Mouse (Mus musculus): ENCODE results near the gene Pla2g4a. TPM values are rescaled to one million over a fixed set of nuclear protein-coding genes. Genes with fewer than 3 reads are reported as not detected.
"Not testable (repeated sequence)": the region's sequence is repeated elsewhere in the genome, so short reads cannot be mapped to it uniquely, and the experiment has no call there.

Pla2g4a gene
- polyA plus RNA-seq, 1 experiment from 2014 or later, result 45.6 TPM

- ATAC-seq (ENCODE audit: insufficient read depth, low FRiP score), result no peak
- H3K4me3 ChIP-seq (replicated peaks; ENCODE audit: low read length), result no peak overlapping the region
Observed at GRCm38 (mm10) chr1:149943611-149944010, 17.5 kb downstream of the Pla2g4a start.

GRCm38 (mm10) chr1:149940301-149940700 lies 20.8 kb downstream of the Pla2g4a start:
- Histone ChIP-seq H3K4me2 (ENCODE audit: low read depth, low read length) (no peak overlapping the region), H3K9me3 (replicated peaks; ENCODE audit: control insufficient read depth, low read length) (no peaks in the 10 kb centered on the region), H3K27ac (ENCODE audit: low read length) (no peak overlapping the region), H3K36me3 (ENCODE audit: control insufficient read depth, insufficient read depth, low read length) (no peaks in the 10 kb centered on the region), H3K4me1 (ENCODE audit: control insufficient read depth, insufficient read depth, low read length) (no peaks in the 10 kb centered on the region), H3K27me3 (ENCODE audit: control insufficient read depth, insufficient read depth, low read length) (no peaks in the 10 kb centered on the region), H3K4me3 (replicated peaks; ENCODE audit: low read length) (no peak overlapping the region), H3K9ac (ENCODE audit: low read length) (no peak overlapping the region)
- ATAC-seq (ENCODE audit: insufficient read depth, low FRiP score), result no peak
- 78% methylated on average over 1 of the region's 1 CpGs for WGBS

More at GRCm38 (mm10) chr1:149943611-149944010, 17.5 kb downstream of the Pla2g4a start:
- H3K4me1 ChIP-seq (ENCODE audit: control insufficient read depth, insufficient read depth, low read length), result no peaks in the 10 kb centered on the region
- H3K27ac ChIP-seq (ENCODE audit: low read length), result no peak overlapping the region
- no peak overlapping the region for H3K4me2 ChIP-seq (ENCODE audit: low read depth, low read length)
- no peaks in the 10 kb centered on the region for H3K36me3 ChIP-seq (ENCODE audit: control insufficient read depth, insufficient read depth, low read length)
- no peak overlapping the region for H3K9ac ChIP-seq (ENCODE audit: low read length)
- no peaks in the 10 kb centered on the region for H3K27me3 ChIP-seq (ENCODE audit: control insufficient read depth, insufficient read depth, low read length)
- H3K9me3 ChIP-seq (replicated peaks; ENCODE audit: control insufficient read depth, low read length), result no peaks in the 10 kb centered on the region
- 52% methylated on average over 2 of the region's 2 CpGs for whole genome bisulfite sequencing

DNA sequence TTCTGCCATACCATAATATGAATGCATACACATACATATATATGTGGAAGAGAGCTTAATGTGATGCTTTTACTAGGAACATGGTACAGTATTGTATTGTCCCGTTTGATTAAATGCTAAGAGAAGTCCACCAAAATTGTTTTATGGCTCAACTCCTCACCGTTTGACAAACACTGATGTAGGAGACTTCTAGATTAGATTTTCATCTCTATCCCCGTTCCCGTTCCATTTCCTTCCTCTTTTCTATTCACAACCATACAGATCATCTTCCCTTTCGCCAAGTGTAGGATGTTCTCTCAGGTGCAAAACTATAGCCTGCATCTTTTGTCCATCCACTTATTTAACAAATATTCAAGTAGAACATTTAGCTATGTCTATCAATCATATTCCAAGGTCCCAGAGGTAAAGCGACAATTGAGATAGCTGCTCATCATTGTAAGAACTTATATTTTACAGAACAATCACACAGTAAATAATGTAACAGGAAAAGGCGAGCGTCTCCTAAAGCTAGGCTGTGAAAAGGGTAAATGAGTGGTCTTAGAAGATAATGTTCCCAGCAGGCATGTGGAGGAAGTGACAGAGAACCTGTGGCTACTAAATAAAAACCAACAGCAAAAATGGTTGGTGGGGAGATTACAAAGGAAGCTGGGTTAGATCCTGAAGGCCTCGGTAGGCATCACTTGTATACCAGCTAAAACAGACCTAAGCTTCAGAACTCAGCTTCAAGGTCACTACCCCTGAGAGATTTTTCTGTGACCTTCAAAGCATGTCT lies 21.6 kb downstream of the Pla2g4a start:
- H3K4me2 ChIP-seq (ENCODE audit: low read depth, low read length), result no peak overlapping the region
- no peak overlapping the region for H3K9ac ChIP-seq (ENCODE audit: low read length)
- no peak overlapping the region for H3K27ac ChIP-seq (ENCODE audit: low read length)
- no peaks in the 10 kb centered on the region for H3K36me3 ChIP-seq (ENCODE audit: control insufficient read depth, insufficient read depth, low read length)
- no peaks in the 10 kb centered on the region for H3K4me1 ChIP-seq (ENCODE audit: control insufficient read depth, insufficient read depth, low read length)
- H3K9me3 ChIP-seq (replicated peaks; ENCODE audit: control insufficient read depth, low read length), result no peaks in the 10 kb centered on the region
- no peaks in the 10 kb centered on the region for H3K27me3 ChIP-seq (ENCODE audit: control insufficient read depth, insufficient read depth, low read length)
- WGBS, result 80% methylated on average over 9 of the region's 9 CpGs
- no peak for ATAC-seq (ENCODE audit: insufficient read depth, low FRiP score)
- H3K4me3 ChIP-seq (replicated peaks; ENCODE audit: low read length), result no peak overlapping the region

DNA sequence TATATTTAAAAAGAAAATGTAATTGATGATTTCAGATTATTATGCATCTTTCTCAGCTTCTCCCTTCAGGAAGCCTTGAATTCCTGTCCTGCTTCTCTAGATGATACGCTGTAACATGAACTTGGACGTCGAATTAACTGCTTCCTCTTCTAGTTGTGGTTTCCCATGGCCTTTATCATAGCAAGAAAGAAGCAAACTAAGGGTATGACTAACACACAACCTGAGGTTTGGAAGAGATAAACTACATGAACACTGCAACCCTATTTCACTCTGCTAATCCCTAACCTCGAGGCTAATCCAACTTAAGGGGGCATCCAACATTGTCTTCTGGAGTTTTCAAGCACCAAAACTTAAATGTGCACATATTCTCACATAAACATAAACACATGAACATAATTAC lies 23.3 kb downstream of the Pla2g4a start:
- no peaks in the 10 kb centered on the region for H3K9me3 ChIP-seq (replicated peaks; ENCODE audit: control insufficient read depth, low read length)
- H3K4me3 ChIP-seq (replicated peaks; ENCODE audit: low read length), result no peak overlapping the region
- no peaks in the 10 kb centered on the region for H3K36me3 ChIP-seq (ENCODE audit: control insufficient read depth, insufficient read depth, low read length)
- no peak overlapping the region for H3K4me2 ChIP-seq (ENCODE audit: low read depth, low read length)
- no peak overlapping the region for H3K27ac ChIP-seq (ENCODE audit: low read length)
- 82% methylated on average over 4 of the region's 4 CpGs for WGBS
- H3K4me1 ChIP-seq (ENCODE audit: control insufficient read depth, insufficient read depth, low read length), result no peaks in the 10 kb centered on the region
- H3K27me3 ChIP-seq (ENCODE audit: control insufficient read depth, insufficient read depth, low read length), result no peaks in the 10 kb centered on the region
- ATAC-seq (ENCODE audit: insufficient read depth, low FRiP score), result no peak
- H3K9ac ChIP-seq (ENCODE audit: low read length), result no peak overlapping the region

DNA sequence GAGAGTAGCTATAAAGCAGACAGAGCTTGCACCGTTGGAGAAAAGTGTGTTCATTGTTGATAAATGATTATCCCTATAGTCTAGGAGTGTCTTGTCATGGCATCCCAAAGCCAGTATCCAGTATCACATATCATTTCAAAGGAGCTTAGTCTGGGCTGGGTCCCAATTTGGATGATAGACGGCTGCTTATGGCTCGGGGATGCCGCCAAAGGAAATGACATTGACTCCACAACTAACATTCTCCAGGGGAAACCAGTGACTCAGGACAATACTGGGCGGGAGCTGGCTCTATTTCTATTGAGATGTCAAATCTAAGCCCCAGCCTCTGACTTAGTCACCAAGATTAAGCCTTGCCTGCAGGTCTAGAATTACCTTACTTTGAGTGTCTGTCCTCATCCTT lies 31.9 kb downstream of the Pla2g4a start:
- no peaks in the 10 kb centered on the region for H3K27me3 ChIP-seq (ENCODE audit: control insufficient read depth, insufficient read depth, low read length)
- H3K27ac ChIP-seq (ENCODE audit: low read length), result no peak overlapping the region
- ATAC-seq (ENCODE audit: insufficient read depth, low FRiP score), result no peak
- H3K4me1 ChIP-seq (ENCODE audit: control insufficient read depth, insufficient read depth, low read length), result no peaks in the 10 kb centered on the region
- H3K4me3 ChIP-seq (replicated peaks; ENCODE audit: low read length), result no peak overlapping the region
- no peaks in the 10 kb centered on the region for H3K9me3 ChIP-seq (replicated peaks; ENCODE audit: control insufficient read depth, low read length)
- H3K36me3 ChIP-seq (ENCODE audit: control insufficient read depth, insufficient read depth, low read length), result no peaks in the 10 kb centered on the region
- 66% methylated on average over 5 of the region's 5 CpGs for WGBS
- H3K9ac ChIP-seq (ENCODE audit: low read length), result no peak overlapping the region
- no peak overlapping the region for H3K4me2 ChIP-seq (ENCODE audit: low read depth, low read length)

DNA sequence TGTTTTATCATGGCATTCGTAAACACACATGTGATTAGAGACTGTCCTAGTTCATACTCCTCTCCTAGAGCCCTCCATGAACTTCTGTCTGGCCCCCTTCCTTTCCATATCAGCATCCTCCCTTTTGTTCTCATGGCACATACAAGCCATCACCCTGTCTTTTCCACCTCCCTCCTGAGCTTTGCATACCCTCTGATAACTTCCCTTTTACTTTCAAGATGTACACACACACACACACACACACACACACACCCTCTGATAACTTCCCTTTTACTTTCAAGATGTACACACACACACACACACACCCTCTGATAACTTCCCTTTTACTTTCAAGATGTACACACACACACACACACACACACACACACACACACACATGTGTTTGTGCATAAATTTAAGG lies 37.4 kb downstream of the Pla2g4a start:
- H3K9ac ChIP-seq (ENCODE audit: low read length); H3K9me3 ChIP-seq (replicated peaks; ENCODE audit: control insufficient read depth, low read length); H3K36me3 ChIP-seq (ENCODE audit: control insufficient read depth, insufficient read depth, low read length); H3K27me3 ChIP-seq (ENCODE audit: control insufficient read depth, insufficient read depth, low read length); ATAC-seq (ENCODE audit: insufficient read depth, low FRiP score); H3K4me2 ChIP-seq (ENCODE audit: low read depth, low read length); H3K4me1 ChIP-seq (ENCODE audit: control insufficient read depth, insufficient read depth, low read length); H3K4me3 ChIP-seq (replicated peaks; ENCODE audit: low read length): not testable (repeated sequence)
- H3K27ac ChIP-seq (ENCODE audit: low read length), result peak overlapping the region; percentile 42
- WGBS, result 85% methylated on average over 1 of the region's 1 CpGs

- Histone ChIP-seq H3K9me3 (replicated peaks; ENCODE audit: control insufficient read depth, low read length) (no peaks in the 10 kb centered on the region), H3K27me3 (ENCODE audit: control insufficient read depth, insufficient read depth, low read length) (no peaks in the 10 kb centered on the region), H3K36me3 (ENCODE audit: control insufficient read depth, insufficient read depth, low read length) (no peaks in the 10 kb centered on the region), H3K4me2 (ENCODE audit: low read depth, low read length) (peak overlapping the region; percentile 5; the same call in 1 of the 2 replicates), H3K9ac (ENCODE audit: low read length) (no peak overlapping the region), H3K27ac (ENCODE audit: low read length) (peak overlapping the region; percentile 54), H3K4me1 (ENCODE audit: control insufficient read depth, insufficient read depth, low read length) (no peaks in the 10 kb centered on the region), H3K4me3 (replicated peaks; ENCODE audit: low read length) (peak overlapping the region; percentile 12; the same call in 1 of the 2 replicates)
- WGBS, result 53% methylated on average over 1 of the region's 1 CpGs
- ATAC-seq (ENCODE audit: insufficient read depth, low FRiP score), result peak; percentile 71; the same call in 1 of the 2 replicates
Observed at GRCm38 (mm10) chr1:149922219-149922618, 38.9 kb downstream of the Pla2g4a start.

DNA sequence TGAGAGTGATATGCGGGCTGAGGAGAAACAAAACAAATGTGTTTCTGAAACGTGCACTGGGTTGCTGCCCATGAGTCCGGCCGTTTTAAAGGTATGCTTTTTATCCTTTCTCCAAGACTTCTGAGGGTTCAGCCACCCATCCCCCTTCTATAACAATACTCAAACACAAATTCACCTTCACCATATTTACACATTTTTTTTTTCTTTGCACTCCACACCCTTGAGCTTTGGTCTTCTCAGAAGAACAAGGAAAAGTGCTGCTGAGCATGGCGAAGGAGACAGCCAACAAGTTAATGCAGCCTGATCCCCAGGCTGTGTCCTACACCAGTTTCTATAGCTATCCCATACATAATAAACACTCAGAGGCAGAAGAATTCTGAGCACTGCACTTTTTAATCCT lies 39.8 kb downstream of the Pla2g4a start:
- Histone ChIP-seq H3K36me3 (ENCODE audit: control insufficient read depth, insufficient read depth, low read length) (no peaks in the 10 kb centered on the region), H3K4me1 (ENCODE audit: control insufficient read depth, insufficient read depth, low read length) (no peaks in the 10 kb centered on the region), H3K9ac (ENCODE audit: low read length) (no peak overlapping the region), H3K9me3 (replicated peaks; ENCODE audit: control insufficient read depth, low read length) (no peaks in the 10 kb centered on the region), H3K4me3 (replicated peaks; ENCODE audit: low read length) (peak overlapping the region; percentile 12; the same call in 1 of the 2 replicates), H3K4me2 (ENCODE audit: low read depth, low read length) (peak overlapping the region; percentile 16; the same call in 1 of the 2 replicates), H3K27ac (ENCODE audit: low read length) (peak overlapping the region; percentile 54), H3K27me3 (ENCODE audit: control insufficient read depth, insufficient read depth, low read length) (no peaks in the 10 kb centered on the region)
- 57% methylated on average over 5 of the region's 5 CpGs for WGBS
- ATAC-seq (ENCODE audit: insufficient read depth, low FRiP score), result peak; percentile 47; the same call in 1 of the 2 replicates

DNA sequence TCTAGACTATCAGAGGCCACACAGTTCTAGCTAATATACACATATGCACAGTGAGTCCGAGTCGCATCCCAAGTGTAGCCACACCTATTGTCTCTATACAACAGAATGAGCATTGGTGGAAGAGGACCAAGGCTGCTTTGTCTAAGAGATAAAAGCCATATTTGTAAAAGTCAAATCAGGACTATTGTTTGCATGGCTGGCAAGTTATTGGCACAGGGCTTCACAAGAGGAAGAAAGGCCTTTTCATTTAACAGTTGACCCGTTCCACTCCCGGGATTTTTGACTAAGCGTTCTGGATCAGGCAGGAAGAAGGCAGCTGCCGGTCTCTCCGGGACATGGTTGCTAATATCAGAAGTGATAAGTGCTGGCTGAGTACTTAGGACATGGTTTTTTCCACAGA lies 41.8 kb downstream of the Pla2g4a start:
- H3K9me3 ChIP-seq (replicated peaks; ENCODE audit: control insufficient read depth, low read length), result no peaks in the 10 kb centered on the region
- H3K4me1 ChIP-seq (ENCODE audit: control insufficient read depth, insufficient read depth, low read length), result no peaks in the 10 kb centered on the region
- no peak overlapping the region for H3K4me3 ChIP-seq (replicated peaks; ENCODE audit: low read length)
- H3K9ac ChIP-seq (ENCODE audit: low read length), result no peak overlapping the region
- H3K27ac ChIP-seq (ENCODE audit: low read length), result no peak overlapping the region
- ATAC-seq (ENCODE audit: insufficient read depth, low FRiP score), result no peak
- 84% methylated on average over 7 of the region's 7 CpGs for WGBS
- no peaks in the 10 kb centered on the region for H3K27me3 ChIP-seq (ENCODE audit: control insufficient read depth, insufficient read depth, low read length)
- no peak overlapping the region for H3K4me2 ChIP-seq (ENCODE audit: low read depth, low read length)
- H3K36me3 ChIP-seq (ENCODE audit: control insufficient read depth, insufficient read depth, low read length), result no peaks in the 10 kb centered on the region
